Mouse (Mus musculus) activated CD4-positive, CD25-positive, alpha-beta regulatory T cell (primary cell): ENCODE data around the gene 1700001C02Rik. TPM values are rescaled to one million over a fixed set of nuclear protein-coding genes. Genes with fewer than 3 reads are reported as not detected.

Experiments used
- polyA plus RNA-seq, 2 experiments: library from polyadenylated mRNA; unstranded; fragments of 100-300 nt; shearing (Covaris generic); gene quantifications; one replicate each; pipeline ENCODE4 v1.2.1; 2017

Gene 1700001C02Rik
- polyA plus RNA-seq, result not detected

DNA sequence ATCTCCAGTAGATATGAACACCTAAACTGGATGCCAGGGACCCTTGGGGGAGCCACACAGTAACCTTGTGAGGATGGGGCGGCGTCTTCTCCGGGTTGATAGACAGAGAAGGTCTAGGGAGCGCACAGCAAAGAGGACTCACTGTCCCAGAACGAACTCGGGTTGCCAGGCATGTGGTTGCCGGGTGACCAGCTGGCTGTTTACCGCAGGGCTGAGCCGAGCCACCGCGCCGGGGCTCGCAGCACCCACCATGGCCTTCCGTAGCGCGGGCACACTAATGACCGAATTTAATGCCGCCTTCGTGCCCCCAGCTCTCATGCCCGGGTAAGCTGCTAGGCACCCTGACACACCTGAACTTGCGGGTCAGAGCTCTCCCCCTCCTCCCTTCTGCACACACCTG lies at the start of gene 1700001C02Rik:
Gene 1700001C02Rik (plus strand): TSS at position 187 of the 400 bp plus-strand sequence.

GRCm38 (mm10) chr5:30461821-30462220 lies 4.0 kb upstream of the 1700001C02Rik start, which contains the start of gene Otof:
Gene Otof, minus strand, starts transcription at chr5:30461932.

Other genes with a start within 250 kb of the 1700001C02Rik start
- gene Selenoi, start 233.5 kb upstream of the 1700001C02Rik start, polyA plus RNA-seq, result 10 to 100 TPM; 18.7 to 20.9 TPM
- gene Drc1, start 184.7 kb upstream of the 1700001C02Rik start, polyA plus RNA-seq, result 10 to 100 TPM; 13.6 to 17.3 TPM
- gene Otof, start 4.1 kb upstream of the 1700001C02Rik start, polyA plus RNA-seq, result not detected
- gene Cib4, start 79.8 kb downstream of the 1700001C02Rik start, polyA plus RNA-seq, result not detected
- under 1 TPM; 0.06 to 0.21 TPM for gene Kcnk3, start 122.1 kb downstream of the 1700001C02Rik start, polyA plus RNA-seq
- 10 to 100 TPM; 21.2 to 29.5 TPM for gene Slc35f6, start 181.9 kb downstream of the 1700001C02Rik start, polyA plus RNA-seq
- 100 to 1,000 TPM; 100 to 146 TPM for gene Cenpa, start 200.7 kb downstream of the 1700001C02Rik start, polyA plus RNA-seq
- under 1 TPM in 1 of 2 experiments, not detected in 1; 0.34 TPM for gene Dpysl5, start 245.5 kb downstream of the 1700001C02Rik start, polyA plus RNA-seq